Mouse (Mus musculus): Measurements from ENCODE around the gene Akap3. TPM values are rescaled to one million over a fixed set of nuclear protein-coding genes. Genes with fewer than 3 reads are reported as not detected.

Gene Akap3
- polyA plus RNA-seq (2014; fragmentation: Illumina TruSeq; extraction: RNeasy Lipid Tissue Mini Kit (QIAGEN cat#74804); ENCODE audit: low read depth, low replicate concordance) = 587 TPM

GRCm38 (mm10) chr6:126852881-126853280 lies at the start of gene Akap3:
TSS of gene Akap3 (plus strand) at chr6:126853098.

GRCm38 (mm10) chr6:126848712-126849704 lies 3.9 kb upstream of the Akap3 start, which contains the start of gene Ndufa9:
TSS of gene Ndufa9 (minus strand) at chr6:126849136.

GRCm38 (mm10) chr6:126921111-126921881 lies 68.4 kb downstream of the Akap3 start, which contains the start of gene Dyrk4:
TSS of gene Dyrk4 (minus strand) at chr6:126921839.

Other genes with a start within 250 kb of the Akap3 start
- 0.10 TPM for gene Kcna1, start 206.7 kb upstream of the Akap3 start, polyA plus RNA-seq (2014; fragmentation: Illumina TruSeq; extraction: RNeasy Lipid Tissue Mini Kit (QIAGEN cat#74804); ENCODE audit: low read depth, low replicate concordance)
- gene Kcna6, start 112.4 kb upstream of the Akap3 start, polyA plus RNA-seq (2014; fragmentation: Illumina TruSeq; extraction: RNeasy Lipid Tissue Mini Kit (QIAGEN cat#74804); ENCODE audit: low read depth, low replicate concordance) = 0.18 TPM
- gene Ndufa9, start 4.0 kb upstream of the Akap3 start, polyA plus RNA-seq (2014; fragmentation: Illumina TruSeq; extraction: RNeasy Lipid Tissue Mini Kit (QIAGEN cat#74804); ENCODE audit: low read depth, low replicate concordance) = 81.8 TPM
- gene Dyrk4, start 68.7 kb downstream of the Akap3 start, polyA plus RNA-seq (2014; fragmentation: Illumina TruSeq; extraction: RNeasy Lipid Tissue Mini Kit (QIAGEN cat#74804); ENCODE audit: low read depth, low replicate concordance) = 45.0 TPM
- gene Rad51ap1, start 86.5 kb downstream of the Akap3 start, polyA plus RNA-seq (2014; fragmentation: Illumina TruSeq; extraction: RNeasy Lipid Tissue Mini Kit (QIAGEN cat#74804); ENCODE audit: low read depth, low replicate concordance) = 102 TPM
- 9.7 TPM for gene D6Wsu163e, start 86.9 kb downstream of the Akap3 start, polyA plus RNA-seq (2014; fragmentation: Illumina TruSeq; extraction: RNeasy Lipid Tissue Mini Kit (QIAGEN cat#74804); ENCODE audit: low read depth, low replicate concordance)
- gene Fgf6, start 162.5 kb downstream of the Akap3 start, polyA plus RNA-seq (2014; fragmentation: Illumina TruSeq; extraction: RNeasy Lipid Tissue Mini Kit (QIAGEN cat#74804); ENCODE audit: low read depth, low replicate concordance) = 0.04 TPM
- not detected for gene Fgf23, start 219.8 kb downstream of the Akap3 start, polyA plus RNA-seq (2014; fragmentation: Illumina TruSeq; extraction: RNeasy Lipid Tissue Mini Kit (QIAGEN cat#74804); ENCODE audit: low read depth, low replicate concordance)

Data from testis, adult 10 weeks (tissue).